Mouse (Mus musculus) adrenal gland, postnatal 4 days (tissue): ENCODE results near the gene Ott. TPM values are rescaled to one million over a fixed set of nuclear protein-coding genes. Genes with fewer than 3 reads are reported as not detected.
"Not testable (repeated sequence)": the region's sequence is repeated elsewhere in the genome, so short reads cannot be mapped to it uniquely, and the experiment has no call there.

Experiments
- DNase-seq, 2 experiments: peaks; one replicate each; pipeline ENCODE4 v3.0.0; 2021 to 2022; ENCODE audit warnings: low spot score in 2 of 2, mixed read lengths in 2 of 2
- long read RNA-seq, 2 experiments: library from polyadenylated mRNA; stranded (forward); transcript quantifications; one replicate each; pipeline ENCODE4 v2.0.0; 2021
- total RNA-seq, 2 experiments: library from RNA; stranded (reverse); gene quantifications; 2 replicates each; pipeline ENCODE4 v1.2.3; 2021

The Ott gene
- total RNA-seq = not detected
- long read RNA-seq, experiment 1 = 0 reads
- long read RNA-seq, experiment 2 = 0 reads

GRCm38 (mm10) chrX:149073982-149074381 is at the start of gene Ott:
Gene Ott, plus strand, starts transcription at chrX:149074282.
- DNase-seq = not testable (repeated sequence)

Other genes starting within 250 kb of the Ott start
- not detected for gene Luzp4, start 216.6 kb upstream of the Ott start, total RNA-seq
- not detected for gene Gm15093, start 198.1 kb downstream of the Ott start, total RNA-seq